Mouse (Mus musculus): Measurements from ENCODE around the gene 2010109A12Rik. TPM values are rescaled to one million over a fixed set of nuclear protein-coding genes. Genes with fewer than 3 reads are reported as not detected.
A peak's percentile ranks its signal among the peaks of the same experiment; 100 is the strongest.

Gene 2010109A12Rik
- polyA plus RNA-seq, 1 experiment from 2014 or later, result 3.0 TPM

DNA sequence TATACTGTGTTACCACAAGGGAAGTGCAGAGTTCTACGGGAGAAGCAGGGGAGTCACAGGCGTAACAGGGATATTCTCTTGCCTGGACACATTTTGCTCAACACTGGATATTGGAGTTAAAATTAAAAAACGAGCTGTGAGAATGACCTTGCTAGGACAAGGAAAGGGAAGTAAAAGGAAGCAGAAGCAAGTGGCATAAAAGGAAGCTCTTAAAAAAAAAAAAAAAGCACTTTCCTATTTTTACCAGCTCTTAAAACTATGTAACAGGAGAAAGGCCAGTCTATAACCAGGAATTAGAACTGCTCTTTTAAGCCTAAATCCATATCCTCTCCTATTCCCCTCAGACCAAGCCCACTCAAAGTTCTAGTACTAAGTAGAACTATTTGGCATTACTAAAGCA, 8.1 kb upstream of the 2010109A12Rik start:
- Histone ChIP-seq H3K27ac (no peak overlapping the region), H3K4me3 (replicated peaks; ENCODE audit: low read depth, low read length) (no peak overlapping the region), H3K4me2 (ENCODE audit: low read length) (no peak overlapping the region), H3K9me3 (replicated peaks; ENCODE audit: low read length) (no peaks in the 10 kb centered on the region), H3K36me3 (ENCODE audit: insufficient read depth, low read length) (peaks cover 3% of the 10 kb centered on the region; the same call in 1 of the 2 replicates), H3K9ac (ENCODE audit: low read depth, low read length) (no peak overlapping the region), H3K4me1 (replicated peaks; ENCODE audit: insufficient read depth, low read length) (no peaks in the 10 kb centered on the region), H3K27me3 (ENCODE audit: insufficient read depth, low read length) (no peaks in the 10 kb centered on the region)
- 79% methylated on average over 3 of the region's 3 CpGs for WGBS
- DNase-seq (ENCODE audit: low spot score), result no peak
- TF ChIP-seq CTCF (IDR thresholded peaks at IDR 0.05; ENCODE audit: low read depth), result no peak
- ATAC-seq (replicated peaks; ENCODE audit: low FRiP score, low read depth), result no peak

DNA sequence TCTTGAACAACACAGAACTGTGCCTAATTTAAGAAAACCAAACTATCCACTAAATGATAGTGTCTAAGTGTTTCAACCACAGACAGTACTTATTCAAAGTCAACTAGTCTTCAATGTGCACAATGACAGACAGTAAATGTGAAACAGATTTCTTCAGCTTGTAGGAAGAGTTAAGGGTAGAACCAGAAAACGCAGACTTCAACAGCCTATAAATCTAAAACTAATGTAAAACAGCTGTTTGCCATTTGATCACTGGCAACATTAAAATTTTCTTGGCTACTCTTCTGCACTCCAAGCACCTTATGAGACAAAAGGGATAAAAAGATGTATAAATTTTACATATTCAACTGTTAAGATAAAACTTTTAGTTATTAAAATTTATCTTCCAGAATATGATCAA, 5.1 kb upstream of the 2010109A12Rik start:
- no peak overlapping the region for H3K27ac ChIP-seq
- H3K36me3 ChIP-seq (ENCODE audit: insufficient read depth, low read length), result peaks cover 3% of the 10 kb centered on the region; the same call in 1 of the 2 replicates
- H3K4me2 ChIP-seq (ENCODE audit: low read length), result no peak overlapping the region
- H3K27me3 ChIP-seq (ENCODE audit: insufficient read depth, low read length), result no peaks in the 10 kb centered on the region
- TF ChIP-seq CTCF (IDR thresholded peaks at IDR 0.05; ENCODE audit: low read depth), result no peak
- H3K4me1 ChIP-seq (replicated peaks; ENCODE audit: insufficient read depth, low read length), result no peaks in the 10 kb centered on the region
- no peak overlapping the region for H3K9ac ChIP-seq (ENCODE audit: low read depth, low read length)
- DNase-seq (ENCODE audit: low spot score) (no peak), ATAC-seq (replicated peaks; ENCODE audit: low FRiP score, low read depth) (no peak)
- no peaks in the 10 kb centered on the region for H3K9me3 ChIP-seq (replicated peaks; ENCODE audit: low read length)
- H3K4me3 ChIP-seq (replicated peaks; ENCODE audit: low read depth, low read length), result no peak overlapping the region
- WGBS, result 43% methylated on average over 1 of the region's 1 CpGs

DNA sequence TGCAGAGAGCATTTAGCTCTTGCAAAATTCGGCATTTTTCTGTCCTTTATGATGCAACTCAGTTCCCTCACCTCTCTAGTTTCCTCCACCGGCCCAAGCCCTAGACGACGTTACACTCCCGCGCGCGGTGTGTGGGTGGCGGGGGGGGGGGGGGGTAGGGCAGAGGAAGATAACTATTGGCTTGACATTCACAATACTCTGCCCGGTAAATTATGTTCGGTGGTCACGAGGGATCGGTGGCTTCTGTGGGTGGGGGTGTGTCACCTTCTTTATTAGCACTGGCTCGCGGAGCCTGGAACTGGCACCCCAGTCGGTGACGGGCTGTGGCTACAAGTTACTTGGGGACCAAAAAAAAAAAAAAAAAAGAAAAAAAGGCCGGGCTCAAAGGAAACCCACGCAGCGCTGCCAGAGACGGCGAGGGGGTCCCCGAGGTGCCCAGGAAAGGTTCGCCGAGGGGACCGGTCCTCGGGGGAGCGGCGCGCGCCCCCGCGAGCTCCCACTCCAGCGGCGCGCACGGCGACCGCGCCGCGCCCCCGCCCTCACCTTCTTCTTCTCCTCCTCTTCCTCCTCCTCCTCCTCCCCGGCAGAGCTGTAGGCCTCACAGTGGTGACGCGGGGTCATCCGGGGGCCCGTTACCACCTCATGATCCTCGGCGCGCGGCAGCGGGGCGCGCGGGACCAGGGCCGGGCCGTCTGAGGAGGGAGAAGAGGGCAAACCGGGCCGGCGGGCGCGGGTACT, 778 bp upstream of the 2010109A12Rik start:
- peak; percentile 59 for ATAC-seq (replicated peaks; ENCODE audit: low FRiP score, low read depth)
- peak overlapping the region; percentile 72 for H3K4me2 ChIP-seq (ENCODE audit: low read length)
- H3K36me3 ChIP-seq (ENCODE audit: insufficient read depth, low read length), result 0 out of 2 replicates have a peak, but pooled peaks cover 2% of the 10 kb centered on the region
- peak overlapping the region; percentile 90 for H3K27ac ChIP-seq
- H3K9ac ChIP-seq (ENCODE audit: low read depth, low read length), result peak overlapping the region; percentile 89
- peak; percentile 48 for DNase-seq (ENCODE audit: low spot score)
- under 1% methylated on average over 49 of the region's 63 CpGs for WGBS
- no peaks in the 10 kb centered on the region for H3K27me3 ChIP-seq (ENCODE audit: insufficient read depth, low read length)
- peak overlapping the region; percentile 97 for H3K4me3 ChIP-seq (replicated peaks; ENCODE audit: low read depth, low read length)
- no peaks in the 10 kb centered on the region for H3K4me1 ChIP-seq (replicated peaks; ENCODE audit: insufficient read depth, low read length)
- H3K9me3 ChIP-seq (replicated peaks; ENCODE audit: low read length), result no peaks in the 10 kb centered on the region
- no peak for TF ChIP-seq CTCF (IDR thresholded peaks at IDR 0.05; ENCODE audit: low read depth)

DNA sequence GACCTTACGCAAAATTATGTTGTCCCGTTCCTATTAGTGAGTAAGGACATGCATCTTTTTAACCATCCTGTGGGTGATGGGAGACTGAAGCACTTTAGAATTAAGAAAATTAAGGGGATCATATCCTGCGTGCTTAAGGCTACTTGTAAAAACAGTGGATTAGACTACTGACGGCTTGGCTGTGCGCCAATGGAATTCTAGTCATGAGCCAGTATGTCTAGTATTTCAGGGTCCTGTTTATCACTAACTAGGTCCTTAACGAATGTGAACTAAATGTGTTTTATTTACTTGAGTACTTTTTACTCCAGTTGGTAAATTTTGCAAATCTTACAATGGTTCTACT, 659 bp downstream of the 2010109A12Rik start:
- no peaks in the 10 kb centered on the region for H3K36me3 ChIP-seq (ENCODE audit: insufficient read depth, low read length)
- H3K27me3 ChIP-seq (ENCODE audit: insufficient read depth, low read length), result no peaks in the 10 kb centered on the region
- 0 out of 2 replicates have a peak overlapping the region, but pooled peaks have one; percentile 89 for H3K9ac ChIP-seq (ENCODE audit: low read depth, low read length)
- ATAC-seq (replicated peaks; ENCODE audit: low FRiP score, low read depth) (0 out of 2 replicates have a peak, but pooled peaks have one; percentile 0), DNase-seq (ENCODE audit: low spot score) (peak; percentile 69)
- H3K4me3 ChIP-seq (replicated peaks; ENCODE audit: low read depth, low read length), result peak overlapping the region; percentile 97
- no peaks in the 10 kb centered on the region for H3K4me1 ChIP-seq (replicated peaks; ENCODE audit: insufficient read depth, low read length)
- H3K27ac ChIP-seq, result peak overlapping the region; percentile 90
- TF ChIP-seq CTCF (IDR thresholded peaks at IDR 0.05; ENCODE audit: low read depth), result no peak
- 1% methylated on average over 6 of the region's 6 CpGs for WGBS
- peak overlapping the region; percentile 53 for H3K4me2 ChIP-seq (ENCODE audit: low read length)
- no peaks in the 10 kb centered on the region for H3K9me3 ChIP-seq (replicated peaks; ENCODE audit: low read length)

DNA sequence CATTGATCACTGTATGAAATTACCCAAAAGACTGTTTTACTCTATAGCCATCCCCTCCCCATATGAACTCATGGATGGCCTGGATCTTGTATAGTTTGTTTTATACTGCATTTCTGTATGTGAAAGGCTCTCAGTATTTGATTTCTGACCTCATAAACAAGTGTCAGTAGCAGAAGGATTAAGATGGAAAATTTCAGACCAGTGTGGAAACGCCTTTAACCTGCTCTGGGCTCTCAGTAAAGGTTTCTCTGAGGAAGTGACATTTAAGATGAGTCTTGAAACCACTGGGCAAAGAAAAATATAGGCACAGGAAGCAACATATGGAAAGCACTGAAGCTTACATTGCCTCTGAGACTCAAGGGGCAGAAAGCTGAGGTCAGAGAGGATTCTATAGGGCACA, 1.2 kb downstream of the 2010109A12Rik start:
- 52% methylated on average over 1 of the region's 1 CpGs for WGBS

DNA sequence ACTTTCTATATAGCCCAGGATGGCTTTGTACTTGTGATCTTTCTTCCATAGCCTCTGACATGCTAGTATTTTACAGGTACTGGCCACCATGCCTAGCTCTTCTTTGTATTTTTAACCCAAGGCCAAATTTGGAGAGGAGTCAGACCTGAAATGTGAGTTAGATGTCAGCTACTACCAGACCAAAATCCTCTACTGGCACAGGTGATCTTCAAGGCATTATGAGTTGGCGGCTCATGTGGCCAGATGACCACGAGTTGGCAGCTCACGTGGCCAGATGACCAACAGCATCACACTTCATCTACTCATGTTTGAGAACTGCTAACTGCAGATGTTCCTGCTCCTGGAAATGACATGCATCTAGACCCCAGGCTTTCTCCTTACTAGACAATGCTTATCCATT, 12.1 kb downstream of the 2010109A12Rik start:
- ATAC-seq (replicated peaks; ENCODE audit: low FRiP score, low read depth) (no peak), DNase-seq (ENCODE audit: low spot score) (no peak)
- Histone ChIP-seq H3K9me3 (replicated peaks; ENCODE audit: low read length) (no peaks in the 10 kb centered on the region), H3K4me2 (ENCODE audit: low read length) (no peak overlapping the region), H3K27ac (no peak overlapping the region), H3K36me3 (ENCODE audit: insufficient read depth, low read length) (no peaks in the 10 kb centered on the region), H3K4me3 (replicated peaks; ENCODE audit: low read depth, low read length) (no peak overlapping the region), H3K27me3 (ENCODE audit: insufficient read depth, low read length) (no peaks in the 10 kb centered on the region), H3K4me1 (replicated peaks; ENCODE audit: insufficient read depth, low read length) (no peaks in the 10 kb centered on the region), H3K9ac (ENCODE audit: low read depth, low read length) (no peak overlapping the region)
- no peak for TF ChIP-seq CTCF (IDR thresholded peaks at IDR 0.05; ENCODE audit: low read depth)
- WGBS, result 87% methylated on average over 3 of the region's 3 CpGs

More for the DNA sequence above, 1.2 kb downstream of the 2010109A12Rik start:
- Histone ChIP-seq H3K4me2 (ENCODE audit: low read length) (peak overlapping the region; percentile 53; the same call in 1 of the 2 replicates), H3K9me3 (replicated peaks; ENCODE audit: low read length) (no peaks in the 10 kb centered on the region), H3K27me3 (ENCODE audit: insufficient read depth, low read length) (no peaks in the 10 kb centered on the region), H3K9ac (ENCODE audit: low read depth, low read length) (0 out of 2 replicates have a peak overlapping the region, but pooled peaks have one; percentile 89), H3K27ac (peak overlapping the region; percentile 90), H3K4me1 (replicated peaks; ENCODE audit: insufficient read depth, low read length) (no peaks in the 10 kb centered on the region), H3K36me3 (ENCODE audit: insufficient read depth, low read length) (no peaks in the 10 kb centered on the region), H3K4me3 (replicated peaks; ENCODE audit: low read depth, low read length) (no peak overlapping the region)
- DNase-seq (ENCODE audit: low spot score) (no peak), ATAC-seq (replicated peaks; ENCODE audit: low FRiP score, low read depth) (no peak)
- no peak for TF ChIP-seq CTCF (IDR thresholded peaks at IDR 0.05; ENCODE audit: low read depth)

All from kidney, postnatal 0 days (tissue).